Mouse (Mus musculus) midbrain, embryonic 14.5 days (tissue): ENCODE data around the gene Grid2ip. TPM values are rescaled to one million over a fixed set of nuclear protein-coding genes. Genes with fewer than 3 reads are reported as not detected.

Experiments
- ATAC-seq: fragments of 200-750 bp; cut with Nextera tagmentation; 2 replicates; pipeline ENCODE4 v1.8.0; 2017; ENCODE audit warnings: moderate number of reproducible peaks, moderate library complexity; ENCODE audit not compliant: low FRiP score, low TSS enrichment
- DNase-seq: peaks from one replicate; pipeline ENCODE4 v3.0.0-alpha.2; 2015
- H3K27ac ChIP-seq: fragments of 300-500 bp; sonication (generic); replicated peaks from 2 replicates; pipeline ENCODE4 v1.5.1; 2014; ENCODE audit warnings: mild to moderate bottlenecking, low read depth, low read length, moderate library complexity
- H3K27me3 ChIP-seq: fragments of 300-500 bp; sonication (generic); 2 replicates; pipeline ENCODE4 v1.6.1; 2014; ENCODE audit warnings: low read length, control low read depth, mixed read lengths; ENCODE audit not compliant: control insufficient read depth, insufficient read depth
- H3K36me3 ChIP-seq: fragments of 300-500 bp; sonication (generic); 2 replicates; pipeline ENCODE4 v1.6.1; 2014; ENCODE audit warnings: low read length, control low read depth; ENCODE audit not compliant: control insufficient read depth, insufficient read depth
- H3K4me1 ChIP-seq: fragments of 300-500 bp; sonication (generic); 2 replicates; pipeline ENCODE4 v1.6.1; 2014; ENCODE audit warnings: mild to moderate bottlenecking, antibody characterized with exemption, low read length, control low read depth; ENCODE audit not compliant: control insufficient read depth, insufficient read depth
- H3K4me2 ChIP-seq: fragments of 300-500 bp; sonication (generic); 2 replicates; pipeline ENCODE4 v1.6.1; 2014; ENCODE audit warnings: mild to moderate bottlenecking, low read length, moderate library complexity
- H3K4me3 ChIP-seq: fragments of 300-500 bp; sonication (generic); replicated peaks from 2 replicates; pipeline ENCODE4 v1.5.1; 2014; ENCODE audit warnings: low read depth, low read length
- H3K9ac ChIP-seq: fragments of 300-500 bp; sonication (generic); replicated peaks from 2 replicates; pipeline ENCODE4 v1.6.1; 2014; ENCODE audit warnings: mild to moderate bottlenecking, low read length, moderate library complexity
- H3K9me3 ChIP-seq: fragments of 300-500 bp; sonication (generic); 2 replicates; pipeline ENCODE4 v1.6.1; 2016; ENCODE audit warnings: low read length, control low read depth, mixed read lengths; ENCODE audit not compliant: control insufficient read depth
- WGBS: fragments of 180-500 bp; shearing (Covaris S2); extraction: QIAGEN DNeasy Blood & Tissue Kit; methylation state at CpG from one replicate; pipeline ENCODE4 v1.1.7; 2014; 5-methylcytosine and 5-hydroxymethylcytosine counted together
- polyA plus RNA-seq: library from polyadenylated mRNA; unstranded; fragments of >200 nt; fragmentation: Nextera tagmentation; extraction: Ambion mirVana; gene quantifications from 2 replicates; pipeline ENCODE4 v1.2.1, GENCODE M21; 2014

Grid2ip gene
- polyA plus RNA-seq, 1 experiment from 2014 or later: 0.29 TPM

GRCm38 (mm10) chr5:143357564-143357963 is 426 bp downstream of the Grid2ip start:
- no peak for ATAC-seq
- Histone ChIP-seq H3K27me3 (peaks cover 10% of the 10 kb centered on the region; the same call in 1 of the 2 replicates), H3K9ac (peak overlapping the region; percentile 50), H3K36me3 (no peaks in the 10 kb centered on the region), H3K9me3 (no peaks in the 10 kb centered on the region), H3K4me1 (peaks cover 4% of the 10 kb centered on the region; the same call in 1 of the 2 replicates), H3K27ac (no peak overlapping the region), H3K4me2 (peak overlapping the region; percentile 42), H3K4me3 (0 out of 2 replicates have a peak overlapping the region, but pooled peaks have one; percentile 8)
- WGBS: 3% methylated on average over 28 of the region's 28 CpGs
- DNase-seq: peak; percentile 20

GRCm38 (mm10) chr5:143359263-143359662 is 2.1 kb downstream of the Grid2ip start:
- H3K27ac ChIP-seq: no peak overlapping the region
- no peaks in the 10 kb centered on the region for H3K9me3 ChIP-seq
- WGBS: 36% methylated on average over 7 of the region's 7 CpGs
- no peak overlapping the region for H3K4me2 ChIP-seq
- peaks cover 10% of the 10 kb centered on the region; the same call in 1 of the 2 replicates for H3K27me3 ChIP-seq
- ATAC-seq (no peak), DNase-seq (no peak)
- H3K36me3 ChIP-seq: no peaks in the 10 kb centered on the region
- no peak overlapping the region for H3K4me3 ChIP-seq
- H3K4me1 ChIP-seq: peaks cover 13% of the 10 kb centered on the region
- H3K9ac ChIP-seq: no peak overlapping the region

GRCm38 (mm10) chr5:143360000-143360399 is 2.9 kb downstream of the Grid2ip start:
- Histone ChIP-seq H3K9me3 (no peaks in the 10 kb centered on the region), H3K27me3 (peaks cover 11% of the 10 kb centered on the region; the same call in 1 of the 2 replicates), H3K4me2 (no peak overlapping the region), H3K4me1 (peaks cover 16% of the 10 kb centered on the region), H3K9ac (no peak overlapping the region), H3K36me3 (no peaks in the 10 kb centered on the region), H3K4me3 (no peak overlapping the region), H3K27ac (no peak overlapping the region)
- WGBS: 61% methylated on average over 5 of the region's 5 CpGs
- no peak for ATAC-seq
- no peak for DNase-seq

- no peak for DNase-seq
- no peak overlapping the region for H3K4me2 ChIP-seq
- no peak overlapping the region for H3K4me3 ChIP-seq
- 69% methylated on average over 7 of the region's 7 CpGs for WGBS
- no peak for ATAC-seq
- peaks cover 16% of the 10 kb centered on the region for H3K4me1 ChIP-seq
- H3K36me3 ChIP-seq: no peaks in the 10 kb centered on the region
- H3K27ac ChIP-seq: no peak overlapping the region
- no peak overlapping the region for H3K9ac ChIP-seq
- no peaks in the 10 kb centered on the region for H3K9me3 ChIP-seq
- H3K27me3 ChIP-seq: peaks cover 15% of the 10 kb centered on the region; the same call in 1 of the 2 replicates
Measured at GRCm38 (mm10) chr5:143361428-143361827, 4.3 kb downstream of the Grid2ip start.

- Histone ChIP-seq H3K9me3 (no peaks in the 10 kb centered on the region), H3K27me3 (peaks cover 18% of the 10 kb centered on the region; the same call in 1 of the 2 replicates)
Measured at GRCm38 (mm10) chr5:143363678-143364615, 6.8 kb downstream of the Grid2ip start.

GRCm38 (mm10) chr5:143367931-143368330 is 10.8 kb downstream of the Grid2ip start:
- H3K27me3 ChIP-seq: peaks cover 55% of the 10 kb centered on the region
- H3K4me3 ChIP-seq: no peak overlapping the region
- H3K4me2 ChIP-seq: no peak overlapping the region
- no peaks in the 10 kb centered on the region for H3K36me3 ChIP-seq
- H3K27ac ChIP-seq: no peak overlapping the region
- H3K4me1 ChIP-seq: peaks cover 19% of the 10 kb centered on the region
- H3K9ac ChIP-seq: no peak overlapping the region
- DNase-seq (no peak), ATAC-seq (no peak)
- H3K9me3 ChIP-seq: no peaks in the 10 kb centered on the region
- 79% methylated on average over 3 of the region's 3 CpGs for WGBS

More at GRCm38 (mm10) chr5:143363678-143364615, 6.8 kb downstream of the Grid2ip start:
- peak; percentile 69 for DNase-seq
- Histone ChIP-seq H3K27ac (no peak overlapping the region), H3K4me3 (peak overlapping the region; percentile 43), H3K4me1 (peaks cover 12% of the 10 kb centered on the region), H3K36me3 (no peaks in the 10 kb centered on the region), H3K9ac (peak overlapping the region; percentile 57), H3K4me2 (peak overlapping the region; percentile 92)
- peak; percentile 55; the same call in 1 of the 2 replicates for ATAC-seq
- WGBS: under 1% methylated on average over 45 of the region's 47 CpGs

- Histone ChIP-seq H3K4me2 (peak overlapping the region; percentile 47), H3K27ac (no peak overlapping the region), H3K4me3 (peak overlapping the region; percentile 19), H3K9me3 (no peaks in the 10 kb centered on the region), H3K27me3 (peaks cover 72% of the 10 kb centered on the region), H3K4me1 (peaks cover 7% of the 10 kb centered on the region; the same call in 1 of the 2 replicates), H3K9ac (peak overlapping the region; percentile 20; the same call in 1 of the 2 replicates), H3K36me3 (no peaks in the 10 kb centered on the region)
- peak; percentile 11 for DNase-seq
- no peak for ATAC-seq
- WGBS: 2% methylated on average over 36 of the region's 36 CpGs
Measured at GRCm38 (mm10) chr5:143369611-143370255, 12.6 kb downstream of the Grid2ip start.

GRCm38 (mm10) chr5:143370416-143371145 is 13.4 kb downstream of the Grid2ip start:
- WGBS: 21% methylated on average over 17 of the region's 17 CpGs
- peaks cover 75% of the 10 kb centered on the region for H3K27me3 ChIP-seq
- DNase-seq (no peak), ATAC-seq (no peak)
- peaks cover 7% of the 10 kb centered on the region; the same call in 1 of the 2 replicates for H3K4me1 ChIP-seq
- no peaks in the 10 kb centered on the region for H3K36me3 ChIP-seq
- H3K9me3 ChIP-seq: no peaks in the 10 kb centered on the region
- no peak overlapping the region for H3K27ac ChIP-seq
- peak overlapping the region; percentile 19 for H3K4me3 ChIP-seq
- H3K9ac ChIP-seq: no peak overlapping the region
- peak overlapping the region; percentile 47 for H3K4me2 ChIP-seq
